19 mouse cellular contexts compared by ENCODE assay signal in genomic region chr1:59336256-59336655, GRCm38 (mm10).
A peak's percentile ranks its signal among the peaks of the same experiment; 100 is the strongest.
DNase-seq lines count a peak whose midpoint lies in the region; ATAC-seq lines count a peak whose summit lies in the region.
"Had no signal": no experiment of that assay in that cellular context is flagged by ENCODE, and none has a peak within 500 bp of the region (broad histone marks: within the 10 kb centered on the region; RNA-seq: fewer than 3 reads in every experiment).

No protein-coding gene starts in this region.

- no peak overlapping the region for H3K9ac ChIP-seq in heart, embryonic 12.5 days
- H3K9ac ChIP-seq in midbrain, embryonic 11.5 days (ENCODE audit: low read length) = no peak overlapping the region
- H3K9ac ChIP-seq in midbrain, embryonic 16.5 days (ENCODE audit: low read depth, low read length) = no peak overlapping the region

- DNase-seq in heart, adult 11 months = peak; percentile 65
- DNase-seq in midbrain, embryonic 11.5 days (ENCODE audit: low spot score, missing footprints) = peak; percentile 60
- DNase-seq: adrenal gland, adult 2 months; adrenal gland, adult 8-10 months; adrenal gland, postnatal 10 days; adrenal gland, postnatal 14 days; adrenal gland, postnatal 25 days; adrenal gland, postnatal 36 days; B cell, adult 2 months; cerebellum, adult 11 months; cerebellum, adult 11-12 months; cerebellum, adult 18-20 months had no signal

- H3K4me1 ChIP-seq in heart, embryonic 12.5 days (replicated peaks) = peaks cover 20% of the 10 kb centered on the region
- peaks cover 23% of the 10 kb centered on the region for H3K4me1 ChIP-seq in midbrain, embryonic 11.5 days (ENCODE audit: control insufficient read depth, insufficient read depth, low read length)
- H3K4me1 ChIP-seq in midbrain, embryonic 16.5 days (ENCODE audit: control insufficient read depth, insufficient read depth, low read length) = peaks cover 28% of the 10 kb centered on the region

- H3K27ac ChIP-seq in heart, embryonic 12.5 days (ENCODE audit: poor library complexity, severe bottlenecking) = no peak overlapping the region
- H3K27ac ChIP-seq in midbrain, embryonic 11.5 days (ENCODE audit: low read depth, low read length) = no peak overlapping the region
- no peak overlapping the region for H3K27ac ChIP-seq in midbrain, embryonic 16.5 days (ENCODE audit: low read length)

- 84% methylated on average over 1 of the region's 1 CpGs for WGBS in heart, embryonic 12.5 days
- WGBS in midbrain, embryonic 11.5 days = 86% methylated on average over 1 of the region's 1 CpGs
- 86% methylated on average over 1 of the region's 1 CpGs for WGBS in midbrain, embryonic 16.5 days

- ATAC-seq in heart, embryonic 12.5 days (ENCODE audit: insufficient number of reproducible peaks, low FRiP score) = no peak
- ATAC-seq in midbrain, embryonic 11.5 days (ENCODE audit: low FRiP score) = no peak
- ATAC-seq in midbrain, embryonic 16.5 days = no peak
- ATAC-seq: activated CD4-positive, CD25-positive, alpha-beta regulatory T cell, adult 4 months; CD4-positive, CD25-positive, alpha-beta regulatory T cell, adult 4 months; Patski had no signal

- peaks cover 12% of the 10 kb centered on the region for H3K27me3 ChIP-seq in heart, embryonic 12.5 days (replicated peaks)
- H3K27me3 ChIP-seq in midbrain, embryonic 11.5 days (ENCODE audit: control insufficient read depth, insufficient read depth, low read length) = no peaks in the 10 kb centered on the region; the same call in 1 of the 2 replicates
- H3K27me3 ChIP-seq in midbrain, embryonic 16.5 days (ENCODE audit: control insufficient read depth, insufficient read depth, low read depth, low read length) = no peaks in the 10 kb centered on the region
- H3K27me3 ChIP-seq: CH12.LX, Patski had no signal

- no peaks in the 10 kb centered on the region for H3K9me3 ChIP-seq in heart, embryonic 12.5 days (replicated peaks)
- no peaks in the 10 kb centered on the region for H3K9me3 ChIP-seq in midbrain, embryonic 11.5 days (ENCODE audit: control insufficient read depth, low read length)
- no peaks in the 10 kb centered on the region for H3K9me3 ChIP-seq in midbrain, embryonic 16.5 days (replicated peaks; ENCODE audit: control insufficient read depth, low read length, poor library complexity, severe bottlenecking)
- H3K9me3 ChIP-seq: G1E had no signal

- H3K36me3 ChIP-seq in heart, embryonic 12.5 days = no peaks in the 10 kb centered on the region
- H3K36me3 ChIP-seq in midbrain, embryonic 11.5 days (ENCODE audit: control insufficient read depth, insufficient read depth, low read length) = no peaks in the 10 kb centered on the region
- no peaks in the 10 kb centered on the region for H3K36me3 ChIP-seq in midbrain, embryonic 16.5 days (ENCODE audit: control insufficient read depth, insufficient read depth, low read length)
- H3K36me3 ChIP-seq: G1E had no signal

- H3K4me3 ChIP-seq in heart, embryonic 12.5 days = no peak overlapping the region
- no peak overlapping the region for H3K4me3 ChIP-seq in midbrain, embryonic 11.5 days (ENCODE audit: low read depth, low read length)
- no peak overlapping the region for H3K4me3 ChIP-seq in midbrain, embryonic 16.5 days (ENCODE audit: low read depth, low read length)

- no peak overlapping the region for H3K4me2 ChIP-seq in heart, embryonic 12.5 days
- no peak overlapping the region for H3K4me2 ChIP-seq in midbrain, embryonic 11.5 days
- H3K4me2 ChIP-seq in midbrain, embryonic 16.5 days (ENCODE audit: low read length) = no peak overlapping the region
